Mouse (Mus musculus) heart, adult 2 months (tissue): Measurements from ENCODE around the gene Gprc5a.

ENCODE experiments used
- CTCF ChIP-seq: fragments of 200-600 bp; IDR thresholded peaks from 2 replicates; pipeline ENCODE4 v1.8.1; 2022; ENCODE audit warnings: antibody characterized with exemption, mild to moderate bottlenecking, moderate library complexity
- EP300 ChIP-seq: fragments of 200-500 bp; IDR thresholded peaks from 2 replicates; pipeline ENCODE4 v1.6.1; 2011; ENCODE audit warnings: low read depth, low read length, control low read depth; ENCODE audit not compliant: insufficient read depth
- POLR2A ChIP-seq: fragments of 200-500 bp; IDR thresholded peaks from 2 replicates; pipeline ENCODE4 v1.6.1; 2011; ENCODE audit warnings: mild to moderate bottlenecking, low read depth, low read length, control low read depth; ENCODE audit not compliant: insufficient read depth

GRCm38 (mm10) chr6:135076202-135076601, 10.8 kb downstream of the Gprc5a start:
- TF ChIP-seq POLR2A (no peak), CTCF (no peak), EP300 (no peak)
